Mouse (Mus musculus) CD4-positive, CD25-positive, alpha-beta regulatory T cell, adult 4 months (primary cell): ENCODE measurements around the gene Lrp4. TPM values are rescaled to one million over a fixed set of nuclear protein-coding genes. Genes with fewer than 3 reads are reported as not detected.

Source experiments
- ATAC-seq: one replicate; pipeline ENCODE4 v1.8.0; 2017
- polyA plus RNA-seq, 2 experiments: library from polyadenylated mRNA; unstranded; fragments of 100-300 nt; shearing (Covaris generic); gene quantifications; one replicate each; pipeline ENCODE4 v1.2.1; 2017

Lrp4 gene
- polyA plus RNA-seq: under 1 TPM; 0.10 to 0.19 TPM

GRCm38 (mm10) chr2:91457259-91457655 lies at the start of gene Lrp4:
Lrp4 (plus strand) TSS chr2:91457511.
- no peak for ATAC-seq

- no peak for ATAC-seq
Measured at GRCm38 (mm10) chr2:91408031-91408430, 49.3 kb upstream of the Lrp4 start.

- ATAC-seq: no peak
Measured at GRCm38 (mm10) chr2:91411473-91411872, 45.8 kb upstream of the Lrp4 start.

- ATAC-seq: no peak
Measured at GRCm38 (mm10) chr2:91412361-91412760, 45.0 kb upstream of the Lrp4 start.

- ATAC-seq: no peak
Measured at GRCm38 (mm10) chr2:91413811-91414210, 43.5 kb upstream of the Lrp4 start.

GRCm38 (mm10) chr2:91421641-91422040 lies 35.7 kb upstream of the Lrp4 start:
- no peak for ATAC-seq

GRCm38 (mm10) chr2:91424061-91424720 lies 33.1 kb upstream of the Lrp4 start:
- no peak for ATAC-seq

- ATAC-seq: no peak
Measured at GRCm38 (mm10) chr2:91426321-91426720, 31.0 kb upstream of the Lrp4 start.

GRCm38 (mm10) chr2:91429146-91429545 lies 28.2 kb upstream of the Lrp4 start:
- no peak for ATAC-seq

- no peak for ATAC-seq
Measured at GRCm38 (mm10) chr2:91429915-91430599, 27.3 kb upstream of the Lrp4 start.

- no peak for ATAC-seq
Measured at GRCm38 (mm10) chr2:91430600-91430919, 26.8 kb upstream of the Lrp4 start.

GRCm38 (mm10) chr2:91436713-91437112 lies 20.6 kb upstream of the Lrp4 start:
- ATAC-seq: no peak

GRCm38 (mm10) chr2:91437116-91437815 lies 20.0 kb upstream of the Lrp4 start:
- no peak for ATAC-seq

GRCm38 (mm10) chr2:91439271-91439670 lies 18.0 kb upstream of the Lrp4 start:
- ATAC-seq: no peak

GRCm38 (mm10) chr2:91439876-91440275 lies 17.4 kb upstream of the Lrp4 start:
- no peak for ATAC-seq

GRCm38 (mm10) chr2:91440686-91441085 lies 16.6 kb upstream of the Lrp4 start:
- ATAC-seq: no peak

GRCm38 (mm10) chr2:91441715-91442114 lies 15.6 kb upstream of the Lrp4 start:
- ATAC-seq: no peak

GRCm38 (mm10) chr2:91442241-91442640 lies 15.1 kb upstream of the Lrp4 start:
- ATAC-seq: no peak

- ATAC-seq: peak; percentile 99
Measured at GRCm38 (mm10) chr2:91444286-91444892, 12.9 kb upstream of the Lrp4 start, which contains the start of gene 1110051M20Rik. 1110051M20Rik (minus strand) TSS chr2:91444704.

GRCm38 (mm10) chr2:91449662-91450061 lies 7.6 kb upstream of the Lrp4 start:
- ATAC-seq: no peak

- ATAC-seq: no peak
Measured at GRCm38 (mm10) chr2:91450316-91450715, 7.0 kb upstream of the Lrp4 start.

- ATAC-seq: no peak
Measured at GRCm38 (mm10) chr2:91452658-91453057, 4.7 kb upstream of the Lrp4 start.
